ENCODE assay signal across 28 mouse cellular contexts in the genomic region with DNA sequence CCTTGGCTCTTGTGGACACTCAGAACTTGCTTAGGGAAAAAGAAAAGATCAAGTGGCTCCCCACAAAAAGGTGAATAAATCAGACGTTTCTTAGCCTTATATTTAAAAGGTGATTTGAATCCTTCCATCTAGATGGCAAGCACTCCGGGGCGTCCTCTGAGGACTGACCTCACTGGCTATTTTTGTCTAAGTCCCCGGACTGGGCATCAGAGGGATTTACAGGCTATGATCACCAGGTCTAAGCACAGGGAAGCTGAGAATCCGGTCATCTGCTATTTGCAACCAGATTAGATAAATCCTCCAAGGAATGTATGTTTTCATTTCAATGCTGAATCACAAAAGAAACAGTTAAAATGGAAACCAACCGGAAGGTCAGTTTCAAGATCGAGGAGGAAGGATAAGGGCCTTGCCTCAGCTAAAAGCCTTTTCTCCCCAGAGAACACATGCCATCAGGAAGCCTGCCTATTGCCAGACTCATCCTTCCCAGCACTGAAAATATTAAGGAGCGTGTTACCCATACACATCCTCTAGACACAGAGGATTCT.
A peak's percentile ranks its signal among the peaks of the same experiment; 100 is the strongest.
DNase-seq lines count a peak whose midpoint lies in the region; ATAC-seq and TF ChIP-seq lines count a peak whose summit lies in the region.
"Had no signal": no experiment of that assay in that cellular context is flagged by ENCODE, and none has a peak within 500 bp of the region (broad histone marks: within the 10 kb centered on the region; RNA-seq: fewer than 3 reads in every experiment).

No protein-coding gene starts in this region.

- no peak overlapping the region for H3K4me2 ChIP-seq in midbrain, embryonic 11.5 days
- H3K4me2 ChIP-seq in midbrain, embryonic 15.5 days, result no peak overlapping the region
- H3K4me2 ChIP-seq in hindbrain, postnatal 0 days (ENCODE audit: low read depth, low read length), result no peak overlapping the region
- H3K4me2 ChIP-seq: embryonic facial prominence, embryonic 13.5 days; intestine, embryonic 15.5 days; limb, embryonic 15.5 days; liver, embryonic 13.5 days had no signal

- H3K9me3 ChIP-seq in midbrain, embryonic 11.5 days (ENCODE audit: control insufficient read depth, low read length), result no peaks in the 10 kb centered on the region
- no peaks in the 10 kb centered on the region for H3K9me3 ChIP-seq in midbrain, embryonic 15.5 days
- H3K9me3 ChIP-seq in hindbrain, postnatal 0 days (ENCODE audit: low read length), result no peaks in the 10 kb centered on the region
- H3K9me3 ChIP-seq: embryonic facial prominence, embryonic 13.5 days; forebrain, embryonic 10.5 days; intestine, embryonic 15.5 days; limb, embryonic 10.5 days; limb, embryonic 15.5 days; liver, embryonic 13.5 days had no signal

- H3K4me1 ChIP-seq in midbrain, embryonic 11.5 days (ENCODE audit: control insufficient read depth, insufficient read depth, low read length), result no peaks in the 10 kb centered on the region
- H3K4me1 ChIP-seq in midbrain, embryonic 15.5 days, result no peaks in the 10 kb centered on the region
- H3K4me1 ChIP-seq in hindbrain, postnatal 0 days (ENCODE audit: insufficient read depth, low read length), result no peaks in the 10 kb centered on the region
- H3K4me1 ChIP-seq: embryonic facial prominence, embryonic 13.5 days; forebrain, embryonic 10.5 days; intestine, embryonic 15.5 days; limb, embryonic 10.5 days; limb, embryonic 15.5 days; liver, embryonic 13.5 days had no signal

- H3K27me3 ChIP-seq in midbrain, embryonic 11.5 days (ENCODE audit: control insufficient read depth, insufficient read depth, low read length), result no peaks in the 10 kb centered on the region
- H3K27me3 ChIP-seq in midbrain, embryonic 15.5 days (replicated peaks), result no peaks in the 10 kb centered on the region
- no peaks in the 10 kb centered on the region for H3K27me3 ChIP-seq in hindbrain, postnatal 0 days (ENCODE audit: insufficient read depth, low read length)
- H3K27me3 ChIP-seq: embryonic facial prominence, embryonic 13.5 days; intestine, embryonic 15.5 days; limb, embryonic 15.5 days; liver, embryonic 13.5 days had no signal

- DNase-seq in heart, adult 11 months, result peak; percentile 87
- DNase-seq in heart, postnatal 4 days, result no peak
- DNase-seq in midbrain, embryonic 11.5 days (ENCODE audit: low spot score, missing footprints), result peak; percentile 49
- peak; percentile 12 for DNase-seq in retina, embryonic 14.5 days (ENCODE audit: low spot score)
- DNase-seq in lung, postnatal 14 days, result no peak
- no peak for DNase-seq in hindbrain, postnatal 0 days (ENCODE audit: low spot score)
- DNase-seq: adrenal gland, adult 2 months; adrenal gland, postnatal 36 days; cerebellum, adult 18-20 months; cerebellum, postnatal 10 days; kidney, adult 2 months; kidney, postnatal 36 days; layer of hippocampus, postnatal 36 days; liver, embryonic 13.5 days; lung, adult 18-20 months; thymus, postnatal 4 days had no signal

- TF ChIP-seq CTCF in hindbrain, postnatal 0 days (IDR thresholded peaks at IDR 0.05; ENCODE audit: low read depth), result no peak

- H3K36me3 ChIP-seq in midbrain, embryonic 11.5 days (ENCODE audit: control insufficient read depth, insufficient read depth, low read length), result no peaks in the 10 kb centered on the region
- no peaks in the 10 kb centered on the region for H3K36me3 ChIP-seq in midbrain, embryonic 15.5 days (replicated peaks)
- H3K36me3 ChIP-seq in hindbrain, postnatal 0 days (ENCODE audit: insufficient read depth, low read length), result no peaks in the 10 kb centered on the region
- H3K36me3 ChIP-seq: embryonic facial prominence, embryonic 13.5 days; forebrain, embryonic 10.5 days; intestine, embryonic 15.5 days; limb, embryonic 10.5 days; limb, embryonic 15.5 days; liver, embryonic 13.5 days had no signal

- H3K4me3 ChIP-seq in midbrain, embryonic 11.5 days (ENCODE audit: low read depth, low read length), result no peak overlapping the region
- H3K4me3 ChIP-seq in midbrain, embryonic 15.5 days, result no peak overlapping the region
- no peak overlapping the region for H3K4me3 ChIP-seq in hindbrain, postnatal 0 days (ENCODE audit: low read length)
- H3K4me3 ChIP-seq: embryonic facial prominence, embryonic 13.5 days; forebrain, embryonic 10.5 days; heart, adult 2 months; intestine, embryonic 15.5 days; limb, embryonic 10.5 days; limb, embryonic 15.5 days; liver, embryonic 13.5 days had no signal

- ATAC-seq in midbrain, embryonic 11.5 days (ENCODE audit: low FRiP score), result no peak
- ATAC-seq in midbrain, embryonic 15.5 days (replicated peaks), result no peak
- ATAC-seq in hindbrain, postnatal 0 days, result no peak
- ATAC-seq: activated CD4-positive, CD25-positive, alpha-beta regulatory T cell, adult 4 months; CD4-positive, CD25-positive, alpha-beta regulatory T cell, adult 4 months; forebrain, embryonic 16.5 days; intestine, embryonic 15.5 days; lung, postnatal 0 days; midbrain, embryonic 16.5 days had no signal

- H3K27ac ChIP-seq in midbrain, embryonic 11.5 days (ENCODE audit: low read depth, low read length), result no peak overlapping the region
- H3K27ac ChIP-seq in midbrain, embryonic 15.5 days, result no peak overlapping the region
- no peak overlapping the region for H3K27ac ChIP-seq in hindbrain, postnatal 0 days
- H3K27ac ChIP-seq: embryonic facial prominence, embryonic 13.5 days; forebrain, embryonic 10.5 days; heart, adult 2 months; intestine, embryonic 15.5 days; limb, embryonic 10.5 days; limb, embryonic 15.5 days; liver, embryonic 13.5 days had no signal

- 58% methylated on average over 8 of the region's 8 CpGs for WGBS in midbrain, embryonic 11.5 days
- WGBS in midbrain, embryonic 15.5 days, result 52% methylated on average over 8 of the region's 8 CpGs
- 71% methylated on average over 8 of the region's 8 CpGs for WGBS in hindbrain, postnatal 0 days

- no peak overlapping the region for H3K9ac ChIP-seq in midbrain, embryonic 11.5 days (ENCODE audit: low read length)
- no peak overlapping the region for H3K9ac ChIP-seq in midbrain, embryonic 15.5 days
- H3K9ac ChIP-seq in hindbrain, postnatal 0 days (replicated peaks; ENCODE audit: low read length), result no peak overlapping the region
- H3K9ac ChIP-seq: embryonic facial prominence, embryonic 13.5 days; intestine, embryonic 15.5 days; limb, embryonic 15.5 days; liver, embryonic 13.5 days had no signal

Comparison
In these comparisons a context has a peak if more than half of its experiments do, and no peak if none do; other contexts are left out.
1. DNase-seq: peak in heart, adult 11 months (single experiment), midbrain, embryonic 11.5 days (single experiment) and retina, embryonic 14.5 days (single experiment); none in heart, postnatal 4 days (single experiment), lung, postnatal 14 days (single experiment) and hindbrain, postnatal 0 days (single experiment).